Mouse (Mus musculus): ENCODE measurements around the gene Fcna.

DNA sequence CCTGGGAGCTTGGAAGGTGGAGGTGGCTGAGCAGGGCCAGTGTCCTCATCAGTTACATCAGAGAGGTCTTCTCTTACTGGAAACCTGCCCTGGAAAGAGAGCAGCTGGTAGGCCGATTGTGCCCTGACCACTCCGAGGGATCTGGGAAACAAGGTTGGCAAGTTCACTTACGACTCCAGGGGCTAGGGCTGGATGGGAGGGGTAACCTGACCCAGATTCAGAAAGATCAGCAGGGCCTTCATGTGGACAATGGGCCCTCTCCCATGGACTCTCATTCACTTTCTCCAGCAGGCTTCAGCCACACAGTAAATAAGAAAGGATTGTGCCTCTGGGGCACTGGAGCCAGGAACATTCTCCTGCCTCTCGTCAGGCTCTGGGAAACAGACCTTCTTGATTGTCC is 43.0 kb downstream of the Fcna start:
- no peak for TF ChIP-seq POLR2A (IDR thresholded peaks at IDR 0.05; ENCODE audit: control insufficient read depth, extremely low read depth, insufficient read depth, low read length, poor library complexity)
- no peak for TF ChIP-seq CTCF (IDR thresholded peaks at IDR 0.05; ENCODE audit: borderline replicate concordance, control insufficient read depth, extremely low read depth, insufficient read depth, low read length, poor library complexity)

Measured in thymus, adult 2 months (tissue).